Mouse (Mus musculus): ENCODE measurements around the gene Lmo3. TPM values are rescaled to one million over a fixed set of nuclear protein-coding genes. Genes with fewer than 3 reads are reported as not detected.

Lmo3 gene
- polyA plus RNA-seq, 1 experiment = 0.56 TPM

GRCm38 (mm10) chr6:138552144-138552543 is 29.6 kb downstream of the Lmo3 start:
- TF ChIP-seq CTCF (IDR thresholded peaks at IDR 0.05; ENCODE audit: borderline replicate concordance, insufficient read depth, low read length) (no peak), POLR2A (IDR thresholded peaks at IDR 0.05; ENCODE audit: low read depth, low read length) (no peak)
- Histone ChIP-seq H3K4me3 (ENCODE audit: insufficient read depth, low read length) (no peak overlapping the region), H3K4me1 (ENCODE audit: control insufficient read depth, insufficient read depth, low read length) (no peaks in the 10 kb centered on the region), H3K27ac (ENCODE audit: insufficient read depth, low read length) (no peak overlapping the region)

GRCm38 (mm10) chr6:138534879-138535278 is 46.9 kb downstream of the Lmo3 start:
- H3K4me1 ChIP-seq (ENCODE audit: control insufficient read depth, insufficient read depth, low read length) = no peaks in the 10 kb centered on the region
- no peak overlapping the region for H3K4me3 ChIP-seq (ENCODE audit: insufficient read depth, low read length)
- no peak overlapping the region for H3K27ac ChIP-seq (ENCODE audit: insufficient read depth, low read length)
- no peak for TF ChIP-seq CTCF (IDR thresholded peaks at IDR 0.05; ENCODE audit: borderline replicate concordance, insufficient read depth, low read length)
- no peak for TF ChIP-seq POLR2A (IDR thresholded peaks at IDR 0.05; ENCODE audit: low read depth, low read length)

GRCm38 (mm10) chr6:138506642-138507041 is 75.1 kb downstream of the Lmo3 start:
- Histone ChIP-seq H3K4me1 (ENCODE audit: control insufficient read depth, insufficient read depth, low read length) (no peaks in the 10 kb centered on the region), H3K27ac (ENCODE audit: insufficient read depth, low read length) (no peak overlapping the region), H3K4me3 (ENCODE audit: insufficient read depth, low read length) (no peak overlapping the region)
- TF ChIP-seq CTCF (IDR thresholded peaks at IDR 0.05; ENCODE audit: borderline replicate concordance, insufficient read depth, low read length) (no peak), POLR2A (IDR thresholded peaks at IDR 0.05; ENCODE audit: low read depth, low read length) (no peak)

- no peak for TF ChIP-seq POLR2A (IDR thresholded peaks at IDR 0.05; ENCODE audit: low read depth, low read length)
- no peak for TF ChIP-seq CTCF (IDR thresholded peaks at IDR 0.05; ENCODE audit: borderline replicate concordance, insufficient read depth, low read length)
- no peak overlapping the region for H3K27ac ChIP-seq (ENCODE audit: insufficient read depth, low read length)
- no peaks in the 10 kb centered on the region for H3K4me1 ChIP-seq (ENCODE audit: control insufficient read depth, insufficient read depth, low read length)
- H3K4me3 ChIP-seq (ENCODE audit: insufficient read depth, low read length) = no peak overlapping the region
Measured at GRCm38 (mm10) chr6:138503946-138504345, 77.8 kb downstream of the Lmo3 start.

GRCm38 (mm10) chr6:138482834-138483233 is 98.9 kb downstream of the Lmo3 start:
- Histone ChIP-seq H3K4me1 (ENCODE audit: control insufficient read depth, insufficient read depth, low read length) (no peaks in the 10 kb centered on the region), H3K27ac (ENCODE audit: insufficient read depth, low read length) (no peak overlapping the region), H3K4me3 (ENCODE audit: insufficient read depth, low read length) (no peak overlapping the region)
- TF ChIP-seq CTCF (IDR thresholded peaks at IDR 0.05; ENCODE audit: borderline replicate concordance, insufficient read depth, low read length) (no peak), POLR2A (IDR thresholded peaks at IDR 0.05; ENCODE audit: low read depth, low read length) (no peak)

GRCm38 (mm10) chr6:138477611-138478010 is 104.2 kb downstream of the Lmo3 start:
- H3K4me1 ChIP-seq (ENCODE audit: control insufficient read depth, insufficient read depth, low read length) = no peaks in the 10 kb centered on the region
- TF ChIP-seq CTCF (IDR thresholded peaks at IDR 0.05; ENCODE audit: borderline replicate concordance, insufficient read depth, low read length) (peak; percentile 86), POLR2A (IDR thresholded peaks at IDR 0.05; ENCODE audit: low read depth, low read length) (no peak)
- no peak overlapping the region for H3K4me3 ChIP-seq (ENCODE audit: insufficient read depth, low read length)
- H3K27ac ChIP-seq (ENCODE audit: insufficient read depth, low read length) = no peak overlapping the region

GRCm38 (mm10) chr6:138469204-138469603 is 112.6 kb downstream of the Lmo3 start:
- Histone ChIP-seq H3K4me3 (ENCODE audit: insufficient read depth, low read length) (no peak overlapping the region), H3K27ac (ENCODE audit: insufficient read depth, low read length) (no peak overlapping the region), H3K4me1 (ENCODE audit: control insufficient read depth, insufficient read depth, low read length) (no peaks in the 10 kb centered on the region)
- no peak for TF ChIP-seq CTCF (IDR thresholded peaks at IDR 0.05; ENCODE audit: borderline replicate concordance, insufficient read depth, low read length)
- no peak for TF ChIP-seq POLR2A (IDR thresholded peaks at IDR 0.05; ENCODE audit: low read depth, low read length)

- no peaks in the 10 kb centered on the region for H3K4me1 ChIP-seq (ENCODE audit: control insufficient read depth, insufficient read depth, low read length)
- no peak for TF ChIP-seq POLR2A (IDR thresholded peaks at IDR 0.05; ENCODE audit: low read depth, low read length)
- TF ChIP-seq CTCF (IDR thresholded peaks at IDR 0.05; ENCODE audit: borderline replicate concordance, insufficient read depth, low read length) = no peak
- no peak overlapping the region for H3K4me3 ChIP-seq (ENCODE audit: insufficient read depth, low read length)
Measured at GRCm38 (mm10) chr6:138444515-138445048, 137.2 kb downstream of the Lmo3 start.

GRCm38 (mm10) chr6:138437351-138437750 is 144.4 kb downstream of the Lmo3 start:
- TF ChIP-seq POLR2A (IDR thresholded peaks at IDR 0.05; ENCODE audit: low read depth, low read length) = no peak
- TF ChIP-seq CTCF (IDR thresholded peaks at IDR 0.05; ENCODE audit: borderline replicate concordance, insufficient read depth, low read length) = no peak
- Histone ChIP-seq H3K27ac (ENCODE audit: insufficient read depth, low read length) (no peak overlapping the region), H3K4me3 (ENCODE audit: insufficient read depth, low read length) (no peak overlapping the region), H3K4me1 (ENCODE audit: control insufficient read depth, insufficient read depth, low read length) (no peaks in the 10 kb centered on the region)

More at GRCm38 (mm10) chr6:138444515-138445048, 137.2 kb downstream of the Lmo3 start:
- no peak overlapping the region for H3K27ac ChIP-seq (ENCODE audit: insufficient read depth, low read length)

GRCm38 (mm10) chr6:138436813-138437212 is 145.0 kb downstream of the Lmo3 start:
- H3K27ac ChIP-seq (ENCODE audit: insufficient read depth, low read length) = no peak overlapping the region
- no peak overlapping the region for H3K4me3 ChIP-seq (ENCODE audit: insufficient read depth, low read length)
- H3K4me1 ChIP-seq (ENCODE audit: control insufficient read depth, insufficient read depth, low read length) = no peaks in the 10 kb centered on the region
- TF ChIP-seq CTCF (IDR thresholded peaks at IDR 0.05; ENCODE audit: borderline replicate concordance, insufficient read depth, low read length) = no peak
- no peak for TF ChIP-seq POLR2A (IDR thresholded peaks at IDR 0.05; ENCODE audit: low read depth, low read length)
